Mouse (Mus musculus) cerebellum, adult (tissue): Measurements from ENCODE around the gene Map4.

Experiments used
- ATAC-seq: cut with Nextera tagmentation; 2 replicates; pipeline ENCODE4 v1.9.2; 2017; ENCODE audit warnings: mild to moderate bottlenecking, moderate library complexity, mixed read lengths; ENCODE audit not compliant: insufficient number of reproducible peaks, low FRiP score, low TSS enrichment

Map4 gene

GRCm38 (mm10) chr9:109931257-109932171 lies at the start of gene Map4:
Gene Map4 (plus strand): TSS chr9:109931460.
- peak; percentile 99 for ATAC-seq

GRCm38 (mm10) chr9:109886259-109886658 lies 45.0 kb upstream of the Map4 start:
- ATAC-seq, result no peak

DNA sequence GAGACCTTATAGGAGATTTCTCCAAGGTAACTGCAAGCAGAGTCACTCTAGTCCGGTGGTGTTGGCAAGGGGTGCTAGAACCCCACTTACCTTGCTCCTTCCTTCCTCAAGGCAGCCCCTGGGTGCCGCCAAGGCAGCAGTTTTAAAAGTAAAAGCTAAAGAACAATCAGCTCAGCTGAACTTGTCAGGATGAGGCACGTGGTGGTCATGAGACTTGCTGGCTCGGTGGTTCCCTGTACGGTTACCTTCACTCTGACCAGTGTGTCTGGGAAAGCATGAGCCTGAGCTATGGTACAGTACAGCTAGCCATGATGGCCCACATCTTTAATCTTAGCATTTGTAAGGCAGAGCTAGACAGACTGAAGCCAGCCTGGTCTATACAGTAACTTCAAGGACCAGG lies 43.9 kb upstream of the Map4 start:
- ATAC-seq, result no peak

DNA sequence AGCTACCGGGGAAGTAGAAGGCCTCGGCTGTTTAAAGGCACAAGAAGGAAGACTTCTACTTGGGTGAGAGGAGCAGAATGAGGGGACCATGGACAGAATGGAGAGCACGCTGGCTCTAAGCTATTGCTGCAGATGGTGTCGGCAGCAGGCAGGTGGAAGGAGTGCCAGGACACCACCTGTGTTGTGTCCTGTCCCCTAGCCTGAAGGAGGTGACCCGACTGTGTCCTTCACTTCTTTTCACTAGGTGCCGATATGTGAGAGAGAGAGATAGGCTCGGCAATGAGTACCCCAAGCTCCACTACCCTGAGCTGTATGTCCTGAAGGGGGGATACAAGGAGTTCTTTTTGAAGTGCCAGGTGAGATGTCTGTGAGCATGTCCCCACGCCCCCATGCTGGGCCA lies 39.8 kb upstream of the Map4 start:
- ATAC-seq, result peak; percentile 43; the same call in 1 of the 2 replicates

DNA sequence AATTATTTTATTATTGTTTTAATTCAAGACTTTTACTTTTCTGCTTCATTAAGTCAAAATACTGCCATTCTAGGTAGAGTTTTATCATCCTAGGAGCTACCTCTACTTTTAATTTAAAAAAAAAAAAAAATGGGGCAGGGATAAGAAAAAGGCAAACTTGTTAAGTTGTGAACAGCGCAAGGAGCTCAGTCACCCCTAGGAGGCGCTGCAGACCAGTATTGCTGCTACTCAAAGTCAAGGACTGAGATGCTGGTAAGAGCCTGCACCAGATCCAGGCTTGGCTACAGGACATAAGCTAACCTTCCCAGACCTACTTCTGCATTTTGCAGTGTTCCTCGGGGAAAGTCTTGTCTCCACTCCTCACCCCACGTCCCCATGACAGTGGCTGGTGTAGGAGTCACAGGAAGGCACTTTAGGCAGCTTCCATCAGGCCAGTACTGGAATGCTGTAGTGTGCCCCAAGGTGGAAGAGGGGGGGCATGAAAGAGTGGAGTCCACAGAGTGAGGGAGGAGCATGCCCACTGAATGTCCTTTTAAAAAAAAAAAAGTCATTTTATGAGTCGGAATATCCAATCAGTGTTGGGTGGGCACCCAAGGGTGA lies 38.5 kb upstream of the Map4 start:
- peak; percentile 49; the same call in 1 of the 2 replicates for ATAC-seq

- ATAC-seq, result no peak
Measured at GRCm38 (mm10) chr9:109894413-109895090, 36.7 kb upstream of the Map4 start.

- ATAC-seq, result no peak
Measured at GRCm38 (mm10) chr9:109895593-109895992, 35.7 kb upstream of the Map4 start.

- ATAC-seq, result no peak
Measured at GRCm38 (mm10) chr9:109896253-109897150, 34.8 kb upstream of the Map4 start.

DNA sequence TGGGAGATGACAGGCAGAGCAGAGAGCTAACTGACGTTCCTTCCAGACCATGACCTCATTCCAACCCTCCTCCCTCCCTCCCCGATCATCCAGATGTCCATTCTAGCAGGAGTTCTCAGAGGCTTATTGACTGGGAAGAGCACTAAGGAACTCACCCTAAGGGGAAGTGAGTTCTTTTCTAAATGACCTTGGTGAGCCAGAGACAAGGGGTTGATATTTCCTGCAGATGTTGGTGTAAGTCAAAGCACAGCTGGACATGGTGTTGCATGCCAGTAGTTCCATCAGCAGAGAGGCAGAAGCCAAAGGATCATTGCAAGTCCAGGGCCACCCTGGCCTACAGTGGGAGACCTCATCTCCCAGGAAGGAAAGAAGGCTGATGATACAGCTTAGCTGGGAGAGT lies 33.2 kb upstream of the Map4 start:
- ATAC-seq, result no peak

- no peak for ATAC-seq
Measured at GRCm38 (mm10) chr9:109899361-109899760, 31.9 kb upstream of the Map4 start.

DNA sequence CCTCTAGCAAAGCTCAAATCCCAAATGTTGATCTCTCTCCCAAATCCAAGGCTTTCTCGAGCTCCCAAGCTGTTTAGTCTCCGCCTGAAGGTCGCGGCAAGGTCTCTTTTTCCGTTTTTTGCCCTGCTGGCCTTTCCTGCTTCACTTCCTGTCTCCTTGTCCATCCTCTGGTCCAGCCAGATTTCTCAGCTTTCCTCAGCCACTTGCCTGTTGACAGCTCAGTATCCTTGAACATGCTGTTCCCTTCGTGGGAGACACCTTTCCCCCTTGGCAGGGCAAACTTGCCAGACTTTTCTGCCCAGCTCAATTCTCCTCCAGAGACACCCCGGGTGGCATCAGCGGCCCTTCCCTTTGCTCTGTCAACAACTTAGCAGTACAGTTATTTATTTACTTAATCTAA lies 31.5 kb upstream of the Map4 start:
- no peak for ATAC-seq

- no peak for ATAC-seq
Measured at GRCm38 (mm10) chr9:109900604-109901003, 30.7 kb upstream of the Map4 start.

DNA sequence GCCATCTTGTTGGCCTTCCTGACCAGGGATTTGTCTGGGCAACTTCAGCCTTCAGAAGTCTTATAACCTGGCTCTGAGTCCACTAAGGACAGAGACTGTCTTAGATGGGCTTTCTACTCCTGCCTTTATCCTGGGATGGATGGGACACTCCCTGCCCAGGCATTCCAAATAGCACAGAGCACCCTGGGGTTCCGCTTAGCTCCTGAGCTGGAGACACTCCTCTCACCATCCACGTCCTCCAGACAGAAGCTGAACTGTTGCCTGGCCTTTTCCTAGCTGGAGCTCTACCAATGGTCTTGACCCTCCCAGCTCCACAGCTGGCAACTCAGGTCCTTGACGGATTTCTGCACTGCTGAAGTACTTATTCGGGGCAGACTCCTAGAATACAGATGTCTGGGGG lies 29.0 kb upstream of the Map4 start:
- ATAC-seq, result no peak

- ATAC-seq, result no peak
Measured at GRCm38 (mm10) chr9:109902740-109903139, 28.5 kb upstream of the Map4 start.

- ATAC-seq, result no peak
Measured at GRCm38 (mm10) chr9:109907300-109907699, 24.0 kb upstream of the Map4 start.

DNA sequence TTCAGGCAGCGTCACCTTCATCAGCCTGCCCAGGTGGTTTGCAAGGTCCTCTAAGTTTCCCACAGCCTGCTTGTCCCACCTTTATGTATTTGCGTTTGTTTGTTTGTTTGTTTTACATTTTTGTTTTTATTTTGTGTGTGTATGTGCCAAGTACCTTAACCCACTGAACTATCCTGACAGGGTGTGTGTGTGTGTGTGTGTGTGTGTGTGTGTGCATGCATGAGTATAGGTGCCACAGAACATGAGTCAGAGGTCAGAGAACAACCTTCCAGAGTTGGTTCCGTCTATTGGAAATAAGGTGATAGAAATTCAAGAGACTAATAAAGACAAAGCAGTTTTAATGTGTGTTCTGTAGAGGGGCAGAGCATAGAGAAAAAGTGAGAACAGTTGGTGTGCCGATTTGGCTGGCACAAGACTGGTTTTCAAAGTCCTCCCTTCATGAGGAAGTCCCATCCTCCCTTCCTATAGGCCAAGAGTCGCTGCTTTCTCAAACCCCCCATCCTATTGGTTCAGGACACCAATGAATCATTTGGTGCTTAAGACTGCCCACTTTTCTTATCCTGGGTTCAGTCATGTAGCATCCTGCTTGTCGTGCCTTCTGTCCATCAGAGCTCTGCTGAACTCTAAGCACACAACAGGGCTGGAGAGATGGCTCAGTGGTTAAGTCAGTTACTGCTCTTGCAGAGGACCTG lies 23.3 kb upstream of the Map4 start:
- ATAC-seq, result no peak

DNA sequence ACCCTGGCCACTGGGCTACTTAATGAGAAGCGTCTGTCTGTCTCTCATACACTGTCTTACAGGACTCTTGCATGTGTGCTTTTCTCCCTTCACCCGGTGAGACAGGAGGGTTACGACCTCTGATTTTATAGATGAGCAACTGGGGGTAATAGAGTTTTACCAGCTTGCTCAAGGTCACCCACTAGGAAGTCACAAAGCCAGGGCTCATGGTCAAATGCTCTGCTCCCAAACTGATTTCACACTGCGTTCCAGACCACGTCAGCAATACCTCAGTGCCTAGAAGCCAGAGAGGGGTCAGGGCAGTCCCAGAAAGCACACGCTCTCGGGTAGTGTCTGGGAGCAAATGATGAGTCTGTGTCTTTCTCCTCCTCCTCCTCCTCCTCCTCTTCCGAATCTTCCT lies 22.2 kb upstream of the Map4 start:
- no peak for ATAC-seq

GRCm38 (mm10) chr9:109909926-109910325 lies 21.3 kb upstream of the Map4 start:
- no peak for ATAC-seq

DNA sequence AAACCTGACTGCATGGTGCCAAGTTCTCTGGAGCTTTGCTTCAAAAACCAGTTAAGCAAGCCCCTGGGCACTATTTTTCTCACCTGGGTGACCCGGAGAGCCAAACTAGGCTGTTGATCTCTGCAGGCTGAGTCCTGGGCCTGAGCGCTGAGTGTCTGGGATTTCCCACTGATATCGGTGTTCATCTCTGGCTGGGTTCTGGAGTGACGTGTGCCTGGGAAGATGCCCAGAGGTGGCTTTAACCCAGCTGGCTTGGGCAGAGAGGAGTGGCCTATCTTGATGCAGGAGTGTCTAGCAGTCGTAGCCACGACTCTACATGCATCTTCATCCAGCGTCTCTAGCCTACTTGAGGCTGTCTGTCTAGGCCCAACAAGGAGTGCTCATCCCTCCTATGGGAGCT lies 19.5 kb upstream of the Map4 start:
- ATAC-seq, result no peak
